Mouse (Mus musculus): Measurements from ENCODE around the gene Lcat. TPM values are rescaled to one million over a fixed set of nuclear protein-coding genes. Genes with fewer than 3 reads are reported as not detected.

Lcat gene
- total RNA-seq, 2 experiments from 2014 or later: 0.51 to 1.8 TPM

DNA sequence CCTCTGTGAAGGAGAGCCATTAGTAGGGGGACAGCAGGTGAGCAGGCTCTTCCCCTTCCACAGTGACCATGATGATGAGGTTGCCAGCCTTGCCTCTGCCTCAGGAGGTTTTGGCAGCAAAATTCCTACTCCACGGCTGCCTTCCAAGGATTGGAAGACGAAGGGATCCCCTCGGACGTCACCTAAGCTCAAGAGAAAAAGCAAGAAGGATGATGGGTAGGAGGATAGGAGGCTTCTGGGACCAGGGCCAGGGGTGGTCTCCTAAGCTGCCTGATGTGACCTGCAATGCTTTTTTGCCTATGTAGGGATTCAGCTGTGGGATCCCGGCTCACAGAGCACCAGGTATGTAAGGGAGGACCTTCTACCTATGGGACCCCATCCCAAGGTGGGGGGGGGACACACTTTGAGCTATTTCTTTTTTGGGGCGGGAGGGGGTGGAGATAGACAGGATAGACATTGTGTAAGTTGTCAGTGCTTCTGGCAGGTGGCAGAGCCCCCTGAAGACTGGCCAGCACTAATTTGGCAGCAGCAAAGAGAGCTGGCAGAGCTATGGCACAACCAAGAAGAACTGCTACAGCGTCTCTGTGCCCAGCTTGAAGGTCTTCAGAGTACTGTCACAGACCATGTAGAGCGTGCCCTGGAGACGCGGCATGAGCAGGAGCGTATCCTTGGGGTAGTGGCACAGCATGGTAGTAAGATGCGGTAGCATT, 53.3 kb downstream of the Lcat start:
- DNase-seq (ENCODE audit: low spot score in 2 of 2): no peak

Small RNA genes lying within 50 kb of the gene (microRNA-seq; reads per million reads assigned to microRNA genes)
- gene Mir7074 (ENCODE audit: borderline number of aligned reads in 2 of 2): 0 to 1.8 reads per million in 2 experiments

Other genes starting within 250 kb of the Lcat start
- 10 to 100 TPM; 21.1 to 23.9 TPM for gene Acd, start 242.3 kb downstream of the Lcat start, total RNA-seq (2021)
- 10 to 100 TPM in 1 of 2 experiments, 1 to 10 TPM in 1; 7.5 to 14.2 TPM for gene Pard6a, start 242.2 kb downstream of the Lcat start, total RNA-seq (2021)
- gene 4933405L10Rik, start 235.7 kb downstream of the Lcat start, total RNA-seq (2021): not detected
- gene Enkd1, start 235.2 kb downstream of the Lcat start, total RNA-seq (2021): 1 to 10 TPM; 3.0 to 3.5 TPM
- gene Gfod2, start 184.7 kb downstream of the Lcat start, total RNA-seq (2021): 10 to 100 TPM in 1 of 2 experiments, 1 to 10 TPM in 1; 7.4 to 10.1 TPM
- 10 to 100 TPM; 20.1 to 24.7 TPM for gene Ranbp10, start 116.0 kb downstream of the Lcat start, total RNA-seq (2021)
- not detected for gene Tsnaxip1, start 115.7 kb downstream of the Lcat start, total RNA-seq (2021)
- 1 to 10 TPM; 5.9 to 6.5 TPM for gene Cenpt, start 90.1 kb downstream of the Lcat start, total RNA-seq (2021)
- gene Thap11, start 88.2 kb downstream of the Lcat start, total RNA-seq (2021): 10 to 100 TPM; 35.7 to 38.6 TPM
- 10 to 100 TPM; 43.9 to 46.2 TPM for gene Nutf2, start 82.8 kb downstream of the Lcat start, total RNA-seq (2021)
- gene Edc4, start 62.5 kb downstream of the Lcat start, total RNA-seq (2021): 10 to 100 TPM; 35.0 to 36.7 TPM
- 1 to 10 TPM; 1.3 to 1.6 TPM for gene Nrn1l, start 49.8 kb downstream of the Lcat start, total RNA-seq (2021)
- 10 to 100 TPM; 25.8 to 30.0 TPM for gene Pskh1, start 42.9 kb downstream of the Lcat start, total RNA-seq (2021)
- gene Ctrl, start 9.5 kb downstream of the Lcat start, total RNA-seq (2021): under 1 TPM in 1 of 2 experiments, not detected in 1; 0.93 TPM
- 10 to 100 TPM; 78.7 to 84.1 TPM for gene Psmb10, start 4.9 kb downstream of the Lcat start, total RNA-seq (2021)
- gene Slc12a4, start 22.7 kb upstream of the Lcat start, total RNA-seq (2021): 10 to 100 TPM; 45.4 to 56.9 TPM
- gene Dpep3, start 36.0 kb upstream of the Lcat start, total RNA-seq (2021): not detected
- 10 to 100 TPM; 14.2 to 21.2 TPM for gene Dus2, start 48.0 kb upstream of the Lcat start, total RNA-seq (2021)
- gene Dpep2nb, start 62.6 kb upstream of the Lcat start, total RNA-seq (2021): not detected
- gene Ddx28, start 68.5 kb upstream of the Lcat start, total RNA-seq (2021): 10 to 100 TPM; 16.4 to 16.9 TPM
- 10 to 100 TPM; 34.5 to 50.9 TPM for gene Nfatc3, start 115.5 kb upstream of the Lcat start, total RNA-seq (2021)
- gene Esrp2, start 193.6 kb upstream of the Lcat start, total RNA-seq (2021): 1 to 10 TPM in 1 of 2 experiments, under 1 TPM in 1; 0.61 to 1.5 TPM
- gene Pla2g15, start 207.0 kb upstream of the Lcat start, total RNA-seq (2021): 10 to 100 TPM; 19.8 to 28.8 TPM
- gene Slc7a6, start 225.5 kb upstream of the Lcat start, total RNA-seq (2021): 10 to 100 TPM; 21.5 to 28.0 TPM

Measured in adrenal gland, adult 18-20 months (tissue).